Mouse (Mus musculus): ENCODE measurements around the gene Olfr1033. TPM values are rescaled to one million over a fixed set of nuclear protein-coding genes. Genes with fewer than 3 reads are reported as not detected.
"Not testable (repeated sequence)": the region's sequence is repeated elsewhere in the genome, so short reads cannot be mapped to it uniquely, and the experiment has no call there.

The Olfr1033 gene
- 1 to 10 TPM in 1 of 3 experiments, not detected in 2; 1.2 TPM for polyA plus RNA-seq (2017; shearing (Covaris generic))

DNA sequence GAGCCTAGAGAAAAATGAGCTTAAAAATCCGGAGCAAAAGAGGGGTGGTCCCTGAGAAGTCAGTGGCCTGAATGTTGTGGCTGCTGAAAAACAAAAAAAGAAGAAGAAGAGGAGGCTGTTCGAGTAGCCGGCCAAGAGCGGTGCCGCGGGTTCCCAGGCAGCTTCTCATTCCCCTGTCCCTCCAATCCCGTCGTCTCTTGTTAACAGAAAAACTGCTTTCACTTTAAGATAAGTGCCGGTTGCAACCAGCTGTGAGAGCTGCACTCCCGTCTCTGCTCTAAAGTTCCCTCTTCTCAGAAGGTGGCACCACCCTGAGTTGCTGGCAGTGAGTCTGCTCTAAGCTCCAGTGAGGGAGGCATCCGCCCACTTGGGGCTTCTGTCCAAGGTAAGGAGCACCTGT lies at the start of gene Olfr1033:
Olfr1033 (plus strand) TSS at position 228 of the 400 bp plus-strand sequence.
- not testable (repeated sequence) for ATAC-seq

DNA sequence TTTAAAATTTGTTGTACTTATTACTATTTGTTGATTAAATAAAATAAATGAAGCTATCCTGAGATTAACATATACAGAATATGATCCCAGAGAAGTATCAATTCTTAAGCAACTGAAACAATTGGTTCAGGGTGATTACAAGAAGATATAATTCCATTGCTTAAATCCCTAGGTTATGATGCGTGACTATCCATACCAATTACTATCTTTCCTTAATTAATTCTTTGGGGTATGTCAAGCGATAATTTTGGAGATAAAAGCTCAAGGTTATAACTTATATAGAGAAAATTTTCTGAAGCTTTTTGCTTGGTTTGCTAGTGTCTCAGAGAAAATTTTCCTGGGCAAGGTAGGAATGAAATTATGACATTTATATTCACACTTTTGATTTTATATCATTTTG lies 46.8 kb upstream of the Olfr1033 start, which contains the start of gene Olfr1029:
Olfr1029 (plus strand) TSS at position 301 of the 400 bp plus-strand sequence.
- no peak for ATAC-seq

DNA sequence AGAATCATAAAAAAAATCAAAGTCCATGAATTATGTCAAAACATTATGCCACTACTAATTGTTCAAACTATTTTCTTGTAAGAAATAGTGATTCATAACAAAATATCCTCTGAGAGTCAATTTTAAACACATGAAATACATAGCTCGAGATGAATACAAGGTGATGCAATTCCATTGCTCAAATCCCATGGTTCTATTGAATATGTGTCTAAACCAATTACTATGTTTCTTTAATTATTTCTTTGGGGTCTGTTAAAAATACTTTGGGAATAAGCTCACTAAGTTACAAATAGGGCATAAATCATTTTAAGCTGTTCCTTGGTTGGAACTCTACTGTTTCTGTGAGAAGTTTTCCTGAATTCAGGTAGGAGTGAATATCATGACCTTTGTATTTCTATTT lies 41.5 kb upstream of the Olfr1033 start, which contains the start of gene Olfr1030:
Olfr1030 (plus strand) TSS at position 301 of the 400 bp plus-strand sequence.
- ATAC-seq: no peak

DNA sequence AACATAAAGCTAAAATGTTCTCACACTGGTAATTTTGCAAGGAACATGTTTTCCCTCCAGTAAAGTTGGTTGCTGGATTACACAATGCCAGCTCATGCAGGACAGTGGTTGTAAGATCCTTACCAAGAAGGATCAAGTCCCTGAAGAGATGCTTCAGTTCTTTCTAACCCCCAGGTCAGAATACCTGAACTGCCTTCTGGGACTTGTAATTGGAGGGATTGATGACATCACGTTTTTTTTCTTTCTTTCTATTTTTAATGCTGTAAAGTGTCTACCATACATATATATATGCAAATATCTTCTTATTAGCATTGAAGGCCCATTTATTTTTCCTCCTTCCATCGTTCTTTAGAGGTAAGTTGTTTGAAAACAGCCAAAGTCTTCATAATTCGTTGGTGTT lies 30.4 kb upstream of the Olfr1033 start, which contains the start of gene Olfr1031:
Olfr1031 (plus strand) TSS at position 301 of the 400 bp plus-strand sequence.
- ATAC-seq: no peak

DNA sequence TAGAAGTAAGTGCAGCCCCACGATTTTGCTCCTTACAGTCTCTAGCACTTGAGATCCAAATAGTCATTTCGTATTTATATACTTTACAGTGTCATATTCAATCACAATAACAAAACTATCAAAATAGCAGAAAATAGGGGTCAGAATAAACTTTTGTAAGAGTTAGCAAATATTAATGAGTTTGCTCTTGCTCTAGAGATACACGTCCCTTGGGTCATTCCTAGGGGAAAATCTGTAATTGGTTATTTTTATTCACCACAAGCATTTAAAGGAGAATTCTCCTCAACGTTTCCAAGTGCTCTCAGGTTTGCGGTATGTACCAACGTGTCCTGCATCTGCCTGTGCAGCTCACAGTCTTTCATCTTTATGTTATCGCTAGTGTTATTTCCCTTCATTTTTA lies 15.2 kb upstream of the Olfr1033 start, which contains the start of gene Olfr1032:
Olfr1032 (plus strand) TSS at position 301 of the 400 bp plus-strand sequence.
- ATAC-seq: no peak

DNA sequence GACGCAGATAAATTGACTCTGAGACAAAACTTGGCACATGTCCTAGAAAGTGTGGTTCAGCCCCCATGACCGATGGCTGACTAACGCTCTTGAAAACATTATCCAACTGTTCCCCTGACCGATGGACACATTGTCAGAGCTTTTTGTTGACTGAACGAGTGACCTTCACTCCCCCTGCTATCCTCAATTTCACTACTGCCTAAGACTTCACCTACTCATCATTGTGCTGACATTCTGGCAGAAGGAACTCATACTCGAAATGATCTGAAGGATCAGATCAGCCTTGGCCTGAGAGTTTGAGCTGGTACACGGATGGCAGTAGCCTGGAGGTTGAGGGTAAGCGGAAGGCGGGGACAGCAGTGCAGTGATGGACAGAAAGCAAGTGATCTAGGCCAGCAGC lies 1.1 kb downstream of the Olfr1033 start:
- ATAC-seq: not testable (repeated sequence)

DNA sequence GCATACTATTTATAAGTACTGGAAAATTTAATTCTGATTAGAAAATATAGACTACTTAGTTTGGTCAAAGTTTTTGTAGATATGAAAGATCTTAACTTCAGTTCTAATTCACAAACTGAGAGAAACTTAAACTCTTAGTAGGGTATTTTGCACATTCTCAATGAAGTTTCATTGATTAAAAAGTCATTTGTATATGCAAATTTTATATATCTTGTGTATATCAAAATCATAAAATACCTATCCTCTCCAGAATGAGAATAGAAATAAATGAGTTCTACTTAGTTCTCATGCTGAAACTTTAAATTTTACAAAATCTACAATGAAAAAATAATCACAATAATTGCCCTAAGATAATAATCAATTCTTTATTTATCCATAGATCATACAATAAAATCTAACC lies 25.1 kb downstream of the Olfr1033 start, which contains the start of gene Olfr1034:
Olfr1034 (plus strand) TSS at position 301 of the 400 bp plus-strand sequence.
- ATAC-seq: no peak

DNA sequence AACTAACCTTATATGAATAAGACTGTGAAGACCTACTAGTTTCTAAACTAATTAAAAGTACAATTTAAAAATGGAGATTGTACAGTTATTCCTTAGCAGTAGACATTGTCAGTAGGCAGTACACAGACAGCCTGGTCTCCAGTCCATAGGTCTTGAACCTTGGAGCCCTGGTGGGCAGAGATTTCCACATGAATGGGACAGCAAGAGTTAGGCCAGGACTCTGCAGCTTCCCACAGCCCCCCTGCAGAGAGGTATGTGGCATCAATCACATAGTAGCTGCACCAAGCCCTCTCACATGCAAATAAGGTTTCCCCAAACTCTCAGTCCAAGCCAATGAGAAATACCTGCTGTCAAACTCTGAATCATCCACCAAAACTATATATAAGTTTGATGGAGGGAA lies 30.3 kb downstream of the Olfr1033 start:
- ATAC-seq: not testable (repeated sequence)

DNA sequence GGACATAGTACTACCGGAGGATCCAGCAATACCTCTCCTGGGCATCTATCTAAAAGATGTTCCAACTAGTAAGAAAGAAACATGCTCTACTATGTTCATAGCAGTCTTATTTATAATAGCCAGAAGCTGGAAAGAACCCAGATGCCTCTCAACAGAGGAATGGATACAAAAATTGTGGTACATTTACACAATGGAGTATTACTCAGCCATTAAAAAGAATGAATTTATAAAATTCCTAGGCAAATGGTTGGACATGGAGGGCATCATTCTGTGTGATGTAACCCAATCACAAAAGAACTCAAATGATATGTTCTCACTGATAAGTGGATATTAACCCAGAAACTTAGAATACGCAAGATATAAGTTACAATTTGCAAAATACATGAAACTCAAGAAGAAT lies 43.3 kb downstream of the Olfr1033 start:
- ATAC-seq: peak; percentile 100

DNA sequence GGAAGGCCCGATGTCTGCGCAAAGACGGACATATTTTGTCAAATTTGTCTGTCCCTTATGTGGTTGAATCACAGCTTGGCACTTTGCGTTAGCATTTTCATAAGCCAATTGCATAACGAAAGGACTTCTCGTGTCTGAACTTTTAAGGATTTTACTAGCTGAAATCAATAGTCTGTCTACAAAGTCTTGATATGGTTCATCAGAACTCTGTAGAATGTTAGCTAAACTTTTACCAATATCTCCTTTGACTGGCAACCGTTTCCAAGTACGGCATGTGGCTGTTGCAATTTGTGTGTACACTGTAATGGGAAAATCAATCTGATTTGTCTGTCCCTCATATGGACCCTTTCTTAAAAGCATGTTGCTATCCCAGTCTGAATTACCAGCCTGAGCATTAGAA lies 49.8 kb downstream of the Olfr1033 start:
- no peak for ATAC-seq

DNA sequence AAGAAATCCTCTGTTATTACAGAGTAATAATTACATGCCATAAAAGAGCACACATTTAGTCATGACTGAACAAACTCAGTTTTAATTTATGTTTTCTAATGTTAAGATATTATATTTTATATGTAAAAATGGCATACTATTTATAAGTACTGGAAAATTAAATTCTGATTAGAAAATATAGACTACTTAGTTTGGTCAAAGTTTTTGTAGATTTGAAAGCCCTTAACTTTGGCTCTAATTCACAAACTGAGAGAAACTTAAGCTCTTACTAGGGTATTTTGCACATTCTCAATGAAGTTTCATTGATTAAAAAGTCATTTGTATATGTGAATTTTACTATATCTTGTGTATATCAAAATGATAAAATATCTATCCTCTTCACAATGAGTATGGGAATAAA lies 53.3 kb downstream of the Olfr1033 start, which contains the start of gene Olfr1036:
Olfr1036 (plus strand) TSS at position 301 of the 400 bp plus-strand sequence.
- not testable (repeated sequence) for ATAC-seq

DNA sequence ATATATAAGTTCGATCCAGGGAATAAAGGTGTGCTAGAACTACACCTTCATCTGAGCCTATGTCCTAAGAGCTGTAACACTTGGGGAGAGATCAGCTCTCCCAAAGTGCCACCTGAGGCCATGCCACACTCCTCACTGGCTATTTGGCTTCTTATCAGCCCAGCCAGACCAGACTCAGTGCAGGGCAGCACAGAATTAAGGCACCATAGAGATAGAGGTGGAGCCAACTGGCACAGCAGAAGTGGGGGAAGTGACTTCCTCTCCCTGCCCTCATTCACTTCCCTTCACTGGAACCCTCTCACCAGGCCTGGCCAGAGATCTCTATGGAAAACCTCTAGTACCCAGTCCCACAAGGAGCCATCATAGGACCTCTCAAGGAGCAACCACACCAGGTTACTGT lies 60.0 kb downstream of the Olfr1033 start:
- ATAC-seq: not testable (repeated sequence)

DNA sequence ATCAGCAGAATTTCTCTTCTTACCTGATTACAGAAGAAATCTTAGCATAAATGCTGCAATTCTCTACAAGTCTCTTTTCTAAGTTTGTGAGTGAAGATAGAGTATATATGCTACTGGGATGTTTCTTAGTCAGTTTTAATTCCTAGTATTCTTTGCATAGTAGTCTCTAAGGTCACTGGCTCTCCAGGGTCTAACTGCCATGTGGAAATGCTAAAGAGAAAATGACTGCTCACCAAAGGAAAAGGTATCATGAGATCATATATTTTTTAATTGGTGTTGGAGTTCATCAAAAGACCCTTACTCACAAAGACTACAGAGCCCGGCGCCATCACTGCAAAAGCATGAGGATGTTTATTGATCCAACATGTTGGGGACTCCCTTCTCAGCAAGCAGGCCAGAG lies 66.9 kb downstream of the Olfr1033 start, which contains the start of gene Olfr1037:
Olfr1037 (minus strand) TSS at position 101 of the 400 bp plus-strand sequence.
- no peak for ATAC-seq

Other genes starting within 250 kb of the Olfr1033 start
- not detected for gene Olfr1014, start 247.9 kb upstream of the Olfr1033 start, polyA plus RNA-seq (2017; shearing (Covaris generic))
- gene Olfr1015, start 238.6 kb upstream of the Olfr1033 start, polyA plus RNA-seq (2017; shearing (Covaris generic)): not detected
- not detected for gene Olfr1016, start 218.1 kb upstream of the Olfr1033 start, polyA plus RNA-seq (2017; shearing (Covaris generic))
- not detected for gene Olfr1018, start 202.2 kb upstream of the Olfr1033 start, polyA plus RNA-seq (2017; shearing (Covaris generic))
- gene Olfr1019, start 175.2 kb upstream of the Olfr1033 start, polyA plus RNA-seq (2017; shearing (Covaris generic)): not detected
- not detected for gene Olfr1020, start 173.6 kb upstream of the Olfr1033 start, polyA plus RNA-seq (2017; shearing (Covaris generic))
- gene Olfr1022, start 152.0 kb upstream of the Olfr1033 start, polyA plus RNA-seq (2017; shearing (Covaris generic)): not detected
- gene Olfr1023, start 135.0 kb upstream of the Olfr1033 start, polyA plus RNA-seq (2017; shearing (Covaris generic)): not detected
- not detected for gene Olfr1024, start 115.6 kb upstream of the Olfr1033 start, polyA plus RNA-seq (2017; shearing (Covaris generic))
- gene Olfr1025-ps1, start 105.4 kb upstream of the Olfr1033 start, polyA plus RNA-seq (2017; shearing (Covaris generic)): not detected
- not detected for gene Olfr1026, start 99.1 kb upstream of the Olfr1033 start, polyA plus RNA-seq (2017; shearing (Covaris generic))
- not detected for gene Olfr1028, start 70.2 kb upstream of the Olfr1033 start, polyA plus RNA-seq (2017; shearing (Covaris generic))
- not detected for gene Olfr1029, start 46.7 kb upstream of the Olfr1033 start, polyA plus RNA-seq (2017; shearing (Covaris generic))
- not detected for gene Olfr1030, start 41.4 kb upstream of the Olfr1033 start, polyA plus RNA-seq (2017; shearing (Covaris generic))
- gene Olfr1031, start 30.3 kb upstream of the Olfr1033 start, polyA plus RNA-seq (2017; shearing (Covaris generic)): not detected
- gene Olfr1032, start 15.1 kb upstream of the Olfr1033 start, polyA plus RNA-seq (2017; shearing (Covaris generic)): not detected
- not detected for gene Olfr1034, start 25.2 kb downstream of the Olfr1033 start, polyA plus RNA-seq (2017; shearing (Covaris generic))
- not detected for gene Olfr1036, start 53.4 kb downstream of the Olfr1033 start, polyA plus RNA-seq (2017; shearing (Covaris generic))
- gene Olfr1037, start 66.8 kb downstream of the Olfr1033 start, polyA plus RNA-seq (2017; shearing (Covaris generic)): not detected
- not detected for gene Olfr1039, start 115.3 kb downstream of the Olfr1033 start, polyA plus RNA-seq (2017; shearing (Covaris generic))
- not detected for gene Olfr1040, start 126.1 kb downstream of the Olfr1033 start, polyA plus RNA-seq (2017; shearing (Covaris generic))
- not detected for gene Olfr1042, start 141.2 kb downstream of the Olfr1033 start, polyA plus RNA-seq (2017; shearing (Covaris generic))
- gene Olfr1043, start 146.9 kb downstream of the Olfr1033 start, polyA plus RNA-seq (2017; shearing (Covaris generic)): not detected
- gene Olfr1044, start 157.2 kb downstream of the Olfr1033 start, polyA plus RNA-seq (2017; shearing (Covaris generic)): not detected
- gene Olfr52, start 165.1 kb downstream of the Olfr1033 start, polyA plus RNA-seq (2017; shearing (Covaris generic)): not detected
- not detected for gene Olfr1045, start 182.4 kb downstream of the Olfr1033 start, polyA plus RNA-seq (2017; shearing (Covaris generic))
- gene Olfr1046, start 198.7 kb downstream of the Olfr1033 start, polyA plus RNA-seq (2017; shearing (Covaris generic)): not detected
- not detected for gene Olfr1047, start 210.8 kb downstream of the Olfr1033 start, polyA plus RNA-seq (2017; shearing (Covaris generic))
- gene Olfr1048, start 219.7 kb downstream of the Olfr1033 start, polyA plus RNA-seq (2017; shearing (Covaris generic)): not detected
- gene Olfr1049, start 237.7 kb downstream of the Olfr1033 start, polyA plus RNA-seq (2017; shearing (Covaris generic)): not detected

Measured in inflammation-experienced regulatory T-cells, adult 6 months (primary cell).